Mouse (Mus musculus): ENCODE results near the gene Rtbdn.

DNA sequence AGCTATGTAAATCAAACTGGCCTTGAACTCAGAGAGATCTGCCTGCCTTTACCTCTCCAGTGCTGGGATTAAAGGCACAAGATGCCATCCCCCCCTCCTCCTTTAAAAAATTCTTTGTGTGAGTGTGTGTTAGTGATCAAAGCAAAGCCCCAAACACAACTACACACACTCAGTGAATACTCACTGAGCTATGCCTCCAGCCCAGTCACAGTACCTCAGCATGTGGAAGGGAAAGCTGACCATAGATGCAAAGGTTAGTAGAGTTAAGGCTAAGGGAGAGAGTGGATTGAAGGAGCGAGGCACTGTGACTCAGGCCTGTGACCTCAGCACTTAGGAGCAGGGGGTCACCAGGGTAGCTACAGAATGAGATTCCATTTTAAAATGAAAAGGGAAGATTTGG, 26.3 kb downstream of the Rtbdn start:
- TF ChIP-seq CTCF (IDR thresholded peaks at IDR 0.05; ENCODE audit: low read depth, low read length) (no peak), EP300 (IDR thresholded peaks at IDR 0.05; ENCODE audit: insufficient read depth, low read depth, low read length) (no peak), POLR2A (IDR thresholded peaks at IDR 0.05; ENCODE audit: insufficient read depth, low read length) (no peak)

Measured in ES-Bruce4 (cell line).